Mouse (Mus musculus): Measurements from ENCODE around the gene Sulf2. TPM values are rescaled to one million over a fixed set of nuclear protein-coding genes. Genes with fewer than 3 reads are reported as not detected.

Sulf2 gene
- polyA plus RNA-seq, 1 experiment from 2014 or later, result 94.7 TPM

DNA sequence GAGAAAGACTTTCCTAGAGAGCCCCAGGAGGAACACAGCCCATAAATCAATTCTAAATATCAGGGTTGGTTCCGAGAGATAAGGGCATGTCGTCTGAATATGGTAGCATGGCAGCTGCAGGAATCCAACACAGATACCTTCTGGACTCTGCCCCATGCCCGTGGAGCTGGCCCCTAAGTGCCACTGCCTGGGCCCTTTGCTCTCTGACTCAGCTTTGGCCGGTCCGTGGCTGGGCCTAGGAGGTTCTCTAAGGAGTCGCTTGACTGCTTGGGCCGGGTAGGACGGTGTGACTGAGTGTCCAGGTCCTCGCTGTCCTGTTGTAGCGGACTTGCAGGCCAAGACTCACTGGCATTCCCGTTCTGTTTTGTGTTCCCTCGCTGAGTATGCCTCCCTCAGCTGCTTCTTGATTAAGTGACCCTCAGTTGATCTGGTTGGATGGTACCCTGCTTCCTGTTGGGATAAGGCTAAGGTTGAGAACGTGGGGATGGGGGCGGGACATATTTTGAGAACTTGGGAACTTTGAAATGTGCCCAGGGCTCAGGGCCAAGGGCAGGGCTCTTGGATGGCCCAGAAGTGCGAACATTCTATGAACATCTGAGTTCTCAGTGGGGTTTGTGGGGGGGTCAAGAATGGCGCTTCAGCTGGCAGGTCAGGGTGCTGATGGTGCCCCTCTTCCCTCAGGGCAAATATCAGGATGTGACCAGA, 30.9 kb upstream of the Sulf2 start:
- 77% methylated on average over 16 of the region's 16 CpGs for WGBS
- no peaks in the 10 kb centered on the region for H3K27me3 ChIP-seq (ENCODE audit: insufficient read depth, poor library complexity, severe bottlenecking)
- H3K36me3 ChIP-seq, result no peaks in the 10 kb centered on the region
- H3K9me3 ChIP-seq, result no peaks in the 10 kb centered on the region
- peak overlapping the region; percentile 71 for H3K27ac ChIP-seq
- H3K4me1 ChIP-seq, result peaks cover 47% of the 10 kb centered on the region
- no peak for DNase-seq (ENCODE audit: low spot score)
- no peak overlapping the region for H3K4me3 ChIP-seq

GRCm38 (mm10) chr2:166185768-166186167, 30.3 kb upstream of the Sulf2 start:
- DNase-seq (ENCODE audit: low spot score), result no peak
- no peaks in the 10 kb centered on the region for H3K9me3 ChIP-seq
- peak overlapping the region; percentile 71; the same call in 1 of the 2 replicates for H3K27ac ChIP-seq
- 81% methylated on average over 6 of the region's 6 CpGs for WGBS
- H3K27me3 ChIP-seq (ENCODE audit: insufficient read depth, poor library complexity, severe bottlenecking), result no peaks in the 10 kb centered on the region
- no peak overlapping the region for H3K4me3 ChIP-seq
- H3K4me1 ChIP-seq, result peaks cover 50% of the 10 kb centered on the region
- H3K36me3 ChIP-seq, result no peaks in the 10 kb centered on the region

DNA sequence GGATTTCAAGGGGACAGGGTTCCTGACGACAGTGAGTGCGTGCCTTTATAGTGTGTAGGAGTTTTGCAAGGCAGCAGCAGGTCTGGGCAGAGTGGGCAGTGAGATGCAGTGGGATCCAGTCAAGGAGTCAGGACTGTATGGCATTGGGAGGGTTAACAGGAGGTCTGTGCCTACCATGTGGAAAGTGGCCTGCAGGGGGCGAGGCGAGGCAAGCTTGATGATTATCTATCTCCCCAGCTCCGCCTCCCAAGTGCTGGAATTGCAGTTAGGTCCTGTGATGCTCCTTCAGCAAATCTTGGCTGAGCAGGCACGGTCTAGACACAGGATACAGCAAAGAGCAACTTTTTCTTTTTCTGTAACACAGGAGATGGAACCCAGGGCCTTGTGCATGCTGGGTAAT, 29.0 kb upstream of the Sulf2 start:
- WGBS, result 52% methylated on average over 6 of the region's 6 CpGs
- no peak overlapping the region for H3K27ac ChIP-seq
- H3K9me3 ChIP-seq, result no peaks in the 10 kb centered on the region
- H3K4me3 ChIP-seq, result no peak overlapping the region
- peaks cover 53% of the 10 kb centered on the region for H3K4me1 ChIP-seq
- no peak for DNase-seq (ENCODE audit: low spot score)
- no peaks in the 10 kb centered on the region for H3K27me3 ChIP-seq (ENCODE audit: insufficient read depth, poor library complexity, severe bottlenecking)
- H3K36me3 ChIP-seq, result no peaks in the 10 kb centered on the region

DNA sequence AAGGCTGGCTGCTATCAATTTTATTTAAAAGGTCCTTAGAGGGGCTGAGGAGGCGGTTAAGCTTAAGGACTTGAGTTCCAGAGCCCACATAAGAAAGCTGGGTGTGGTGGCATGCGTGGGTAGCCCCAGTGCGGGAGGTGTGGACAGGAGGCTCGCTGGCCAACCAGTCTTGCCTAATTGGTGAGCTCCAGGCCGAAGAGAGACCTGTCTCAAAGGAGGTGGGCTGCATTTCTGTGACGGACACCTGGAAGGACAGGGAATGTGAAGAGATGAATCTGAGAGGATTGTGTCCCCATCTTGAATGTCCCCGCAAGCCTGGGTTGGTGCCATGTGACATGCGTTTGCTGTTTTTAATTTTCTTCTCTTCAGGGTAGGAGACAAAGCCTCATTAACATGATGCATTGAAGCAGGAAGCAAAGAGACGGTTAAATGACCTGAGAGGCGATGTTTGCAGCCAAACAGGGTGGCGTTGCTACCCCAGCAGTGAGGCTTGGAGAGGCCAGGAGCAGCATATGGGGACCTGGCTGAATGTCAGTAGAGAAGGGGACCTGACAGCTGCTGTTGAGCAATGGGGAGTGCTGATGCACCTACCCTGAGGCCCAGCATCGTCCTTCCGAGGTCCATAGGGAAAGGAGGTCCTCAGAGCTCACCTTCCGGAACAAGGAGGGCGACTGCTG, 26.7 kb upstream of the Sulf2 start:
- DNase-seq (ENCODE audit: low spot score), result no peak
- Histone ChIP-seq H3K4me3 (no peak overlapping the region), H3K4me1 (peaks cover 61% of the 10 kb centered on the region), H3K27ac (peak overlapping the region; percentile 49; the same call in 1 of the 2 replicates), H3K9me3 (no peaks in the 10 kb centered on the region), H3K36me3 (no peaks in the 10 kb centered on the region), H3K27me3 (ENCODE audit: insufficient read depth, poor library complexity, severe bottlenecking) (no peaks in the 10 kb centered on the region)
- WGBS, result 84% methylated on average over 15 of the region's 15 CpGs

GRCm38 (mm10) chr2:166180744-166181508, 25.5 kb upstream of the Sulf2 start:
- 48% methylated on average over 11 of the region's 11 CpGs for WGBS

GRCm38 (mm10) chr2:166180136-166180649, 24.7 kb upstream of the Sulf2 start:
- Histone ChIP-seq H3K27me3 (ENCODE audit: insufficient read depth, poor library complexity, severe bottlenecking) (no peaks in the 10 kb centered on the region), H3K9me3 (no peaks in the 10 kb centered on the region), H3K4me1 (peaks cover 61% of the 10 kb centered on the region), H3K27ac (peak overlapping the region; percentile 82), H3K36me3 (no peaks in the 10 kb centered on the region), H3K4me3 (no peak overlapping the region)
- no peak for DNase-seq (ENCODE audit: low spot score)
- WGBS, result 50% methylated on average over 5 of the region's 5 CpGs

More at GRCm38 (mm10) chr2:166180744-166181508, 25.5 kb upstream of the Sulf2 start:
- no peak for DNase-seq (ENCODE audit: low spot score)
- H3K9me3 ChIP-seq, result no peaks in the 10 kb centered on the region
- H3K4me3 ChIP-seq, result no peak overlapping the region
- H3K27me3 ChIP-seq (ENCODE audit: insufficient read depth, poor library complexity, severe bottlenecking), result no peaks in the 10 kb centered on the region
- H3K27ac ChIP-seq, result peak overlapping the region; percentile 82
- H3K36me3 ChIP-seq, result no peaks in the 10 kb centered on the region
- peaks cover 61% of the 10 kb centered on the region for H3K4me1 ChIP-seq

GRCm38 (mm10) chr2:166179457-166180101, 24.1 kb upstream of the Sulf2 start:
- Histone ChIP-seq H3K4me1 (peaks cover 61% of the 10 kb centered on the region), H3K4me3 (no peak overlapping the region), H3K36me3 (no peaks in the 10 kb centered on the region), H3K27ac (peak overlapping the region; percentile 82), H3K9me3 (no peaks in the 10 kb centered on the region), H3K27me3 (ENCODE audit: insufficient read depth, poor library complexity, severe bottlenecking) (no peaks in the 10 kb centered on the region)
- DNase-seq (ENCODE audit: low spot score), result no peak
- 70% methylated on average over 4 of the region's 4 CpGs for whole genome bisulfite sequencing

DNA sequence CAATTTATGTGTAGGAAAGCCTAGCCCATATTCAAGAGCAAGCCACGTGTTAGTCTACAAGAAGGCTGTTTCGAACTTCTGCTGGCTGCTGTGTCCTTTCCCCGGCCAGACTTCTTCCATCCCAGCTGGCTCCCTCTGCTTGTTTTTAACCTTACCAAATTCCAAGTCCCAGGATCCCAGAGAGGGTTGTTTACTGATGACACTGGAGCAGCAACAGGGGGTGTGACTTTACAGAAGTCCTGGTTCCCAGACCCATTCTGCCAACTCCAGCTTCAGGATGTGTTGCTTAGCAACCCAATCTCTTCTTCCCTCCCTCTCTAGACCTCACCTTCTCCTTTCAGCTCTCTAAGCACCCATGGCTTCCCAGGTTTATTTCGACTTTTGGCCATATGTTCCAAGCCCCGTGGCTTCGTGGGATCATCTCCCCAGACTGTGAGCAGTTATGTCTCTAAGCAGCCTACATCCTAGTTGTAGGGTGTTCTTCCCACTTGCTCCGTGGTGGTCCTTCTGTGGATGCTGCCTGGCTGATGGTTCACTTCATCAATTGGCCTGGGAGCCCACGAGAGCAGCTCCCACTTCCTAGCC, 20.2 kb upstream of the Sulf2 start:
- Histone ChIP-seq H3K27ac (peak overlapping the region; percentile 23; the same call in 1 of the 2 replicates), H3K4me1 (peaks cover 72% of the 10 kb centered on the region), H3K36me3 (no peaks in the 10 kb centered on the region), H3K9me3 (no peaks in the 10 kb centered on the region), H3K27me3 (ENCODE audit: insufficient read depth, poor library complexity, severe bottlenecking) (peaks cover 19% of the 10 kb centered on the region; the same call in 1 of the 2 replicates), H3K4me3 (no peak overlapping the region)
- no peak for DNase-seq (ENCODE audit: low spot score)
- WGBS, result 48% methylated on average over 8 of the region's 8 CpGs

- H3K27ac ChIP-seq, result 0 out of 2 replicates have a peak overlapping the region, but pooled peaks have one; percentile 1
- H3K27me3 ChIP-seq (ENCODE audit: insufficient read depth, poor library complexity, severe bottlenecking), result peaks cover 24% of the 10 kb centered on the region; the same call in 1 of the 2 replicates
- no peaks in the 10 kb centered on the region for H3K9me3 ChIP-seq
- no peak for DNase-seq (ENCODE audit: low spot score)
- no peak overlapping the region for H3K4me3 ChIP-seq
- peaks cover 71% of the 10 kb centered on the region for H3K4me1 ChIP-seq
- 33% methylated on average over 3 of the region's 3 CpGs for WGBS
- H3K36me3 ChIP-seq, result no peaks in the 10 kb centered on the region
Observed at GRCm38 (mm10) chr2:166175145-166175544, 19.7 kb upstream of the Sulf2 start.

- H3K9me3 ChIP-seq, result no peaks in the 10 kb centered on the region
- DNase-seq (ENCODE audit: low spot score), result no peak
- WGBS, result 68% methylated on average over 5 of the region's 5 CpGs
- no peaks in the 10 kb centered on the region for H3K36me3 ChIP-seq
- no peak overlapping the region for H3K27ac ChIP-seq
- peaks cover 68% of the 10 kb centered on the region for H3K4me1 ChIP-seq
- H3K4me3 ChIP-seq, result no peak overlapping the region
- H3K27me3 ChIP-seq (ENCODE audit: insufficient read depth, poor library complexity, severe bottlenecking), result peaks cover 35% of the 10 kb centered on the region
Observed at GRCm38 (mm10) chr2:166173169-166173568, 17.7 kb upstream of the Sulf2 start.

DNA sequence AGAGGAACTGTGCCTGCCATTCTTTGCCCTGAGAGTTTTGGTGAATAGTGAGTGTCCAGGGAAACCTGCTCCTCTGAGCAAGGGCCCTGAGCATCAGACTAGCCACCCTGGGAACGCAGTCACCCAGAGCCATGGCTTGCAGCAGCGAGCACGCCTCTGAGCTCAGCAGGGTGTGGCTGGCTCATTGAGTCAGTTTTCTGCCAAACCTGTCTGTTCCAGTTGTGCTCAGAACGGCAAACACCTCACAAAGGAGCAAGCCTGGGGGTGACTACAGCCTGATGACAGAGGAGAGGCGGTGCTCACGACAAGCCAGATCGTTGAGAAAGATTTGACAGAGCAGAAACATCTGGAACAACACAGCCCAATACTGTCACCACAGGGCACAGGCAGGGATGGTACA, 14.7 kb upstream of the Sulf2 start:
- H3K27ac ChIP-seq, result peak overlapping the region; percentile 42
- H3K4me3 ChIP-seq, result no peak overlapping the region
- H3K9me3 ChIP-seq, result no peaks in the 10 kb centered on the region
- 50% methylated on average over 7 of the region's 7 CpGs for WGBS
- no peak for DNase-seq (ENCODE audit: low spot score)
- H3K27me3 ChIP-seq (ENCODE audit: insufficient read depth, poor library complexity, severe bottlenecking), result peaks cover 44% of the 10 kb centered on the region
- no peaks in the 10 kb centered on the region for H3K36me3 ChIP-seq
- peaks cover 47% of the 10 kb centered on the region for H3K4me1 ChIP-seq

DNA sequence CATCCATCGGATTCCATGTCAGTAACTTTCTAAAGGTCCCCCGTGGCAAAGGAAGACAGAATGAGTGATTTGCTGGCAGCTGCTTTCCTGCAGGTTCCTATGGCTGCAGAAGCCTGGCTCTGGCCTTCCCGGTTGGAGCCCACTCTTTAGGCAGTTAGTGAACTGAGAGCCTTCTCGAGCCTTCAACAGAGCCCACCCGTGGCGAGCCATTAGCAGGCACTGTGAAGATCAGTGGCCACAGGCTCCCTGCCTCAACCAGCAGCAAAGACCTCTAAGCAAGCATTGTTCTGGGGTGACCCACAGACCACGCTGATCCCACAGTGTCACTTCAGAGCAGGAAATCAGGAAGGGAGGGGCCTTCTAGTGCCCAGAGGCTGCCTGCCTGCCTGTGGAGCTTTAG, 13.4 kb upstream of the Sulf2 start:
- no peaks in the 10 kb centered on the region for H3K36me3 ChIP-seq
- H3K4me3 ChIP-seq, result no peak overlapping the region
- H3K27ac ChIP-seq, result peak overlapping the region; percentile 59
- H3K9me3 ChIP-seq, result no peaks in the 10 kb centered on the region
- peaks cover 43% of the 10 kb centered on the region for H3K27me3 ChIP-seq (ENCODE audit: insufficient read depth, poor library complexity, severe bottlenecking)
- WGBS, result 42% methylated on average over 7 of the region's 7 CpGs
- DNase-seq (ENCODE audit: low spot score), result no peak
- H3K4me1 ChIP-seq, result peaks cover 42% of the 10 kb centered on the region
